Mouse (Mus musculus): ENCODE measurements around the gene Jam3. TPM values are rescaled to one million over a fixed set of nuclear protein-coding genes. Genes with fewer than 3 reads are reported as not detected.

Jam3 gene
- total and polyA plus RNA-seq, 3 experiments: 0.17 to 2.0 (median 0.72) TPM

DNA sequence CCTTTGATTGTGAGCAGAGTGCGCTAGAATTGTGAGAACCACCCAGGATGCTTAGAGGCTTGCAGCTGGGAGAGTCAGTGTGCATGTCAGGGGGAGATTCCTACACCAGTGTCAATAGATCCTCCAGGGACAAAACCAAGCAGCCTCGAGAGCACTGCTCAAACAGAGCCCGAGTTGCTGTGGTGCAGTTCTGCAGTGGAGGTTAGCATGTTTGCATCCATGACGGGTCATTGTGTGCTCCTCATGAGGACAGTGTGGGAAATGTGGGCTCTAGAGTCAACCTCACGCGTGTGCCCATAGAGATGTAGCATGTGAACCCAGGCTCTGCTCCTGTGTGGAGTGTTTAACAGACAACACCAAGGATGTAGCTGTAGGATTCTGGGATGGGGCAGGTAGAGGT lies 62.3 kb downstream of the Jam3 start:
- no peaks in the 10 kb centered on the region for H3K9me3 ChIP-seq (replicated peaks; ENCODE audit: low read length)
- DNase-seq (ENCODE audit: extremely low read depth): no peak
- H3K79me2 ChIP-seq (replicated peaks; ENCODE audit: control insufficient read depth, extremely low read depth, insufficient read depth, poor library complexity, severe bottlenecking): no peaks in the 10 kb centered on the region
- TF ChIP-seq CHD1 (IDR thresholded peaks at IDR 0.05; ENCODE audit: low read depth, low read length): no peak
- no peak for TF ChIP-seq BHLHE40 (IDR thresholded peaks at IDR 0.05; ENCODE audit: low read depth, low read length)
- TF ChIP-seq CTCF (conservative IDR thresholded peaks at IDR 0.05 in 1 of 2, IDR thresholded peaks at IDR 0.05 in 1 of 2; ENCODE audit: low read depth in 2 of 2, low read length in 2 of 2): no peak
- no peak for TF ChIP-seq RAD21 (IDR thresholded peaks at IDR 0.05; ENCODE audit: low read depth, low read length)
- TF ChIP-seq ZNF384 (IDR thresholded peaks at IDR 0.05; ENCODE audit: low read depth, low read length): no peak
- TF ChIP-seq KAT2A (IDR thresholded peaks at IDR 0.05; ENCODE audit: insufficient replicate concordance, low read length): no peak
- no peak for TF ChIP-seq CHD2 (IDR thresholded peaks at IDR 0.05; ENCODE audit: low read length)
- TF ChIP-seq NRF1 (IDR thresholded peaks at IDR 0.05; ENCODE audit: low read depth, low read length): no peak
- TF ChIP-seq POLR2AphosphoS2 (IDR thresholded peaks at IDR 0.05; ENCODE audit: low read depth, low read length): no peak
- TF ChIP-seq ETS1 (conservative IDR thresholded peaks at IDR 0.05; ENCODE audit: low read depth, low read length): no peak
- no peak for TF ChIP-seq ZMIZ1 (IDR thresholded peaks at IDR 0.05; ENCODE audit: low read depth, low read length)
- TF ChIP-seq IRF4 (IDR thresholded peaks at IDR 0.05; ENCODE audit: low read depth, low read length): no peak
- TF ChIP-seq SIN3A (IDR thresholded peaks at IDR 0.05; ENCODE audit: low read length): no peak
- TF ChIP-seq MYC (IDR thresholded peaks at IDR 0.05; ENCODE audit: low read depth, low read length): no peak
- TF ChIP-seq MAFK (IDR thresholded peaks at IDR 0.05; ENCODE audit: insufficient replicate concordance, low read length): no peak
- TF ChIP-seq TCF12 (IDR thresholded peaks at IDR 0.05; ENCODE audit: low read depth, low read length): no peak
- no peak for TF ChIP-seq JUN (IDR thresholded peaks at IDR 0.05; ENCODE audit: insufficient read depth, low read depth, low read length)
- no peak overlapping the region for H3K4me3 ChIP-seq (replicated peaks in 1 of 3; ENCODE audit: low read depth in 2 of 3, low read length in 2 of 3, poor library complexity in 1 of 3)
- no peak overlapping the region for H3K9ac ChIP-seq (ENCODE audit: insufficient read depth, low read depth)
- H3K4me2 ChIP-seq (ENCODE audit: insufficient read depth, low read depth, poor library complexity, severe bottlenecking): no peak overlapping the region
- dilution Hi-C loops (cut with MboI; ENCODE audit: extremely low pct_ligation_motif_present, extremely low pct_unique_long_range_greater_than_20kb, low sequenced_read_pairs) (no loop called here), in situ Hi-C loops (cut with MboI; ENCODE audit: low pct_ligation_motif_present, low pct_unique_long_range_greater_than_20kb, low sequenced_read_pairs) (no loop called here)
- H3K27ac ChIP-seq (ENCODE audit: insufficient read depth, low read depth): no peak overlapping the region
- H3K4me1 ChIP-seq (ENCODE audit: control insufficient read depth in 1 of 2, insufficient read depth in 2 of 2): no peaks in the 10 kb centered on the region
- no peaks in the 10 kb centered on the region for H3K27me3 ChIP-seq (replicated peaks)
- H3K36me3 ChIP-seq (replicated peaks in 1 of 2; ENCODE audit: control insufficient read depth in 1 of 2, insufficient read depth in 1 of 2, low read length in 1 of 2): peaks cover 70 to 91% of the 10 kb centered on the region in 2 experiments

DNA sequence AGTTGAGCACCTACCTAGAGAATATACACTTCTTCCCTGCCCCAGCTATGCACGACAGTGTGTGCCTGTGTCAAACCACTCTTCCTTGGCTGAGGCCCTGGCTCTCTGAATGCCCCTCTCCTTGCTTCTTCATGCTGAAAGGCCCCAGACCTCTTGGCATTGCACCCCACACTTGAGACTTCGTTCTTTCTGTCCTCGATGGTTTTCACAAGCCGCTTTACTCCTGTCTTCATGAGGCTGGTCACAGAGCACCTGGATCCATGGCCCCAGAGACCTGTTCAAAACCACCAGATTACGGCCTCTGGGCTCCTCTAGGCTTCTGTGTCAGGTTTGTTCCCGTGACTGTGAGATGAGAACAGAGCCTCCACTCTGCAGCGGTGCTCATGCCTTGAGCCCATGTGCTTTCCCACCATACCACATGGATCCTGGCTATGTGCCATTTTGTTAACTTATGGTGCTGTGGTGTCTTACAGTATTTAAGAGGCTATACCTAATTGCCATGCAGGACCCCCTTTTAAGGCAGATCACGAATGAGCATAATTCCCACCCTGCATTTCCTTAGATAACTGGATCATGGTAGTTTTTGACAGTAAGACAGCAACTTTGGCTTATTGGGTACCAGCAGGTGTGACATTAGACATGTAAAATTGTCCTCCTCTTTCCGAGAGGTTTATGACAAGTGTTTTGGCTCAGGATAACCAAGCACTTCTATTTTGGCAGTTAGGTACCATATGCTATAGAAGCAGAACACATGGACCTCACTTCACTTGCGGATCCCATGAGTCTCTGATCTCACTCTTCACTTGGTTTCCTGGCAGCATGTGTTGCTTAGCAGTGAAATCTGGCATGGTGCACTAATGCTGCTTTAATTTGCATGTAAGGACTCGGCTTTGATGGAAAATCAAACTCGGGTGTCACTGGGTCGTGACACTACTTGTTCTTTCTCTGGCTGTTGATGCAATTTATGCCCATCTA lies 64.1 kb downstream of the Jam3 start:
- no peaks in the 10 kb centered on the region for H3K4me1 ChIP-seq (ENCODE audit: control insufficient read depth in 1 of 2, insufficient read depth in 2 of 2)
- dilution Hi-C loops (cut with MboI; ENCODE audit: extremely low pct_ligation_motif_present, extremely low pct_unique_long_range_greater_than_20kb, low sequenced_read_pairs): no loop called here
- no peak overlapping the region for H3K4me2 ChIP-seq (ENCODE audit: insufficient read depth, low read depth, poor library complexity, severe bottlenecking)
- H3K27ac ChIP-seq (ENCODE audit: insufficient read depth, low read depth): no peak overlapping the region
- in situ Hi-C loops (cut with MboI; ENCODE audit: low pct_ligation_motif_present, low pct_unique_long_range_greater_than_20kb, low sequenced_read_pairs): no loop called here
- TF ChIP-seq NELFE (IDR thresholded peaks at IDR 0.05; ENCODE audit: low read depth, low read length): no peak
- no peak for TF ChIP-seq MYC (IDR thresholded peaks at IDR 0.05; ENCODE audit: low read depth, low read length)
- TF ChIP-seq MAZ (IDR thresholded peaks at IDR 0.05; ENCODE audit: low read depth, low read length): no peak
- no peaks in the 10 kb centered on the region for H3K27me3 ChIP-seq (replicated peaks)
- H3K4me3 ChIP-seq (replicated peaks in 1 of 3; ENCODE audit: low read depth in 2 of 3, low read length in 2 of 3, poor library complexity in 1 of 3): no peak overlapping the region
- H3K36me3 ChIP-seq (replicated peaks in 1 of 2; ENCODE audit: control insufficient read depth in 1 of 2, insufficient read depth in 1 of 2, low read length in 1 of 2): peaks cover 76 to 94% of the 10 kb centered on the region in 2 experiments
- DNase-seq (ENCODE audit: extremely low read depth): no peak
- no peak overlapping the region for H3K9ac ChIP-seq (ENCODE audit: insufficient read depth, low read depth)
- H3K79me2 ChIP-seq (replicated peaks; ENCODE audit: control insufficient read depth, extremely low read depth, insufficient read depth, poor library complexity, severe bottlenecking): no peaks in the 10 kb centered on the region
- H3K9me3 ChIP-seq (replicated peaks; ENCODE audit: low read length): no peaks in the 10 kb centered on the region

All from CH12.LX (cell line).